Mouse (Mus musculus) erythroblast, adult 5-6 weeks (primary cell): ENCODE measurements around the gene Phactr1. TPM values are rescaled to one million over a fixed set of nuclear protein-coding genes. Genes with fewer than 3 reads are reported as not detected.

Experiments used
- ATAC-seq: replicated peaks from 2 replicates; pipeline ENCODE4 v1.8.0; 2016; ENCODE audit warnings: moderate number of reproducible peaks, mild to moderate bottlenecking, moderate TSS enrichment, inconsistent platforms; ENCODE audit not compliant: poor library complexity, low FRiP score, severe bottlenecking
- total RNA-seq, 2 experiments: library from RNA; stranded (forward) in 1 of 2; stranded (reverse) in 1 of 2; fragments of 150-400 nt in 1 of 2; fragments of 200-764, 138-1000 nt in 1 of 2; gene quantifications; 2 replicates each; pipeline versions ENCODE4 v1.2.3 to v1.2.4; 2015 to 2017; ENCODE audit warnings: low replicate concordance in 2 of 2

Gene Phactr1
- total RNA-seq (2015; ENCODE audit: low replicate concordance) (1.5 TPM in 1 of 2 replicates, not detected in the other), total RNA-seq (2017; ENCODE audit: low replicate concordance) (1.3 TPM in 1 of 2 replicates, not detected in the other)

DNA sequence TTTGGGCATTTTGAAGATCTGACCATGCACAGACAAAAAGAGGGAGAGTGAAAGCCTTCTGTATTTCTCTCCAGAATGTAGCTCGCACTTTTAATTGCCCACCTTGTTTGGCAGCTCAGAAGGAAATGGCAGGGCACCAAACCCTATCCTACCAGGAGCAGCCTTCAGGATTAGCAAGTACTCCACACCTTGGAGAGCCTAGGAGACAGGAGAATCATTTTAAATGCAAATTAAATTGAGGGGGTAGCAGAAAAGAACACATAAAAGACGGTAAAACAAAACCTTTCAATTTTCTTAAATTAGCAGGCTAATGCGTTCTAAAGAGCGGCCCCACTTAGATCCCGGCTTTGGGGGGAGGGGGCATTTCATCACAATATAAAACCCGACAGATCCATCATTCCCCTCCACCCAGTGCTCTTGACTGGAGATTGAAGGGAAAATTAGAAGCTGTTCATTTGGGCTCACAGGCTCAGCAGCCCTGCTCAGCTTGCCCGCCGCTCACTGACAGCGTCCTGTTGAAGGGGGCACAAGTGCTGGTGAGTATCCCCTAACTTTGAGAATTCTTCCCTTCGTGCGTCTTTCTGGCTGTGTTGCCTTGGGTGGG, at the start of gene Phactr1:
Gene Phactr1, plus strand, starts transcription at position 233 of the 604 bp plus-strand sequence.
- ATAC-seq: no peak

- ATAC-seq: no peak
These were observed 45.5 kb upstream of the Phactr1 start for GRCm38 (mm10) chr13:42634908-42635307.

DNA sequence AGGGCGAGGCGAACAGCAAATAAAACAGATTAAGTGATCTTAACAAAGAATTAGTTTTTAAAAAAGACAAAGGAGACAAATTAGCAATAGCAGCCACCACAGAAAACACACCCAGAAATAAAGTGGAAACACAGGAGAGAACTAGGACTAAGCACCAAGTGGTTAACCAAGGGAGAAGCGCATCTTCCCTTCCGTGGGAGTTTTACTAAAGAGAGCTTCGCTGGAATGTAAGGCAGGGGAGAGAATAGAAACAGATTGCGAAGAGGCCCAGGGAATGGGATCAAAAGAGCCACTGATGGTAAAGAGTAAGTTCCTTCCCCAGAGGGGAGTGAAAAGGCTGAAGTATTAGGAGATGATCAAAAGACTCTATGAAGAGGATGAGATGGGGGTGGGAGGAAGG, 30.2 kb upstream of the Phactr1 start:
- ATAC-seq: no peak

- ATAC-seq: no peak
These were observed 23.6 kb upstream of the Phactr1 start for GRCm38 (mm10) chr13:42656643-42657315.

DNA sequence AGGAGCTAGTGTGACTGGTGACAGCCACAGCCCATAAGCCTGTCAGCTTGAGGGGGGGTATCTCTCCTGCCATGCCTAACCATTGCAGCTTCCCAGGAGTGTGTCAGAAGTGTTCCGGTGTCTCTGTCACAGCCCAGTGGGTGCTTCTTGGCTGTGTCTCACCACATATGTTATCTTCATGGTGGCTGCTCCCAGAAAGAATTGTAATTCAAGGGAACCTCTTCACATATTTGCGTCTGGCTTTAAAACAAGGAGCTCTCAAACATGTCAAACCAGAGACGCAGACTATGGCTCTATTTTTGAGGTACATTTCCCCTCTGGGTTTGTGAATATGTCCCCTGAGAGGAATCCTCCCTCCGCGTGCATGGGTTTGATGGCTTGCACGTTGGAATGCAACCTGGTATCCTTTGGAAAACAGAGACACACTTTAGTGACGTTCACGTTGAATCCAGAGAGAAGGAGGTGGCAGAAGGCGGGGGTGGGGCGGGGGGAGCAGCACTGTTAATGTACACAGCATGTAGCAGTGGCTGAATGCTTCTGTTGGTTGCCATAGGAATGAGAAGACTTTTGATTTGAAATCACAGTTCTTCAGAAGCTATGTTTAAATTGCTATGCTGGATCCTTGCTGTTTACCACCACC, 8.7 kb upstream of the Phactr1 start:
- ATAC-seq: no peak

DNA sequence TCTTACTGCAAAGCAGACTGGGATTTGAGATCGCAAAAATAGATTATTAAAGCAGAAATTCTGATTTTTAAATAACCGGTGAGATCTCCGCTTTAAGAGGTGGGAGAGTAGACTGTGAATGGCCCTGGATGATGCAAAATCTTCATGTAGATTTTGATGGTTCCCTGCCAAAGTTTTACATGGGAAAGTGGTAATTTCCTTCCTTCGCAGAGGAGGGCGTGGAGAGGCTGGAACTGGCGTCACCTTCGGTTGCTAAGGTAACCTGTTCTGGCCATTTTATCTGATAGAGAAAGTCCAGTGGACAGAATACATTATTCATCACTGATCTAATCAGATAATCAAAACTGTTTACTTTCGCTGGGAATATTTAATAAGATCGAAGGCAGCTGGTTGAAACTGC, 876 bp downstream of the Phactr1 start:
- no peak for ATAC-seq

- no peak for ATAC-seq
These were observed 3.8 kb downstream of the Phactr1 start for GRCm38 (mm10) chr13:42684181-42684580.

GRCm38 (mm10) chr13:42692233-42692632, 11.8 kb downstream of the Phactr1 start:
- ATAC-seq: no peak

DNA sequence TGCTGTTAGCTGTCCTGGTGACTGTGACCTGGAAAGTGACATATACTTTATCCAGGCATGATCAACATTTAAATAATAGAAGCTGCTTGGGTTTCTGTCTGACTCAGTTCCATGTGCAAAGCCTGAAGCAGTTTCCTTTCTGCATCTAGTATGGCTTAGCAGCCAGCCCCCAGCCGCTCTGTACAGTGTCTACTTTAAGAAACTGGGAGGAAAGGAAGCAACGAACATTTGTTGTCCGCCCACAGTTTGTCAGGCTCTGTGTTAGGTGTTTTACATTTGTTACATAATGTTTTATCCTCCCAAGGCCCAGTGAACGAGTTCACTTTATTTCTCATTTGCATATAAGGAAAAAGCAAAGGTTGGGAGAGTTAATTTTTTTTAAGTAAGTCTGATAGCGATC, 16.2 kb downstream of the Phactr1 start:
- no peak for ATAC-seq

GRCm38 (mm10) chr13:42709148-42709547, 28.7 kb downstream of the Phactr1 start:
- ATAC-seq: no peak

- ATAC-seq: no peak
These were observed 29.3 kb downstream of the Phactr1 start for GRCm38 (mm10) chr13:42709611-42710331.

GRCm38 (mm10) chr13:42711510-42711909, 31.1 kb downstream of the Phactr1 start:
- ATAC-seq: no peak

GRCm38 (mm10) chr13:42719401-42719800, 39.0 kb downstream of the Phactr1 start:
- no peak for ATAC-seq

GRCm38 (mm10) chr13:42720135-42720534, 39.7 kb downstream of the Phactr1 start:
- no peak for ATAC-seq

DNA sequence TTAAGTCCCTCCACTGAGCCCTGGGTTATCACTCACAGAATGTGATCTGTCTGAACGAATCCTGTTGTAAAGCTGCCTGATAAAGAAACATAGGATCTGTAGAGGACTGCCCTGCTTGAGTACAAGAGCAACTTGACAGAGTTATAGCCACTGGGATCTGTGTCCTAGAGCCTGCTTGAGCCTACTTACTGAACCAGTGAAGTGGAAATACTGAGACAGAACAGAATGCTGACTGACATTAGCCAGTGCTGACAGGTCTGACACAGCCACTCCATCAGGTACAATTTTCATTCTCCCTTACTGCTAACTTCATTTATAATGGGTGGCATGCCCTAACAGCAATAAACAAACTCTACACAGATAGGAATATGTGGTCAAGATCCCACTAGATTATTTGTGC, 40.2 kb downstream of the Phactr1 start:
- ATAC-seq: no peak

GRCm38 (mm10) chr13:42724011-42724410, 43.6 kb downstream of the Phactr1 start:
- no peak for ATAC-seq

GRCm38 (mm10) chr13:42725709-42726231, 45.3 kb downstream of the Phactr1 start:
- ATAC-seq: no peak

DNA sequence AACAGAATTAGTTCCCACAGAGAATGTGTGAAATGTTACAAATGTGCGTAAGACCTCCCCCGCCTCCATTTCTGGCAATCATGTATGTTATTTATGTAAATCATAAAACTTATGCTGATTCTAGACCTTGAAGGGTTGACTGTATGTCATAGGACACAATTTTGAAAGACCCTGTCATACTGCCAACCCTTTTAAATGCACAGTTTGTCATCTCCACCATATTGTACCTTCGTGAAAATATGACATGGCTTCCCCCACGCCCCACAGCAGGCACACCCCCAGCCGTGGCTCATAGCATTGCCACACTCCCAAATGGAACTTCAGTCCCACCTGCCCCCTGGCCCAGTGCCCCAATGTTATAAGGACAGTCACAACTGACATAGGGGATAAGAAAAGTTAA, 57.1 kb downstream of the Phactr1 start:
- no peak for ATAC-seq

GRCm38 (mm10) chr13:42738152-42738551, 57.7 kb downstream of the Phactr1 start:
- no peak for ATAC-seq

DNA sequence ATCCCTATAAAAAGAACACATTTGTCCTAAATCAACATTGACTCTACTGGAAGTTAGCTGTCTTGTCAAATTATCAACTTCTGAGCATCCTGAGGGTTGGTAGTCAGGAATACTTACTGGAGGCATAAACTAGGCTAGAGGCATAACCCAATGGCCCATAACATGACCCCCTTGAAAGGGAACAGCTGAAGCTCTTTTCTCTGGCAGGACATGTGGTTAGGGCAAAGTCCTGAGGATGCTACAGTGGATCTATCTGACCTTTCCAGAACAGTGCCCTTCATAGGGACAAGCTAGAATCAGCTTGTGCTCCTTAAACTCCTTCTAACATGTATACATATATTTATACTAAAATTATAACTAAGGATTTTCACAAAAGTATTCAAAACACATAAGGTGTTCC, 61.8 kb downstream of the Phactr1 start:
- no peak for ATAC-seq
